Mouse (Mus musculus): Measurements from ENCODE around the gene Ccdc8. TPM values are rescaled to one million over a fixed set of nuclear protein-coding genes. Genes with fewer than 3 reads are reported as not detected.
A peak's percentile ranks its signal among the peaks of the same experiment; 100 is the strongest.

Ccdc8 gene
- polyA plus RNA-seq, 1 experiment from 2014 or later = 18.7 TPM

- Histone ChIP-seq H3K27ac (ENCODE audit: low read length) (no peak overlapping the region), H3K9me3 (ENCODE audit: control insufficient read depth, low read depth, low read length) (no peaks in the 10 kb centered on the region), H3K4me3 (ENCODE audit: low read depth, low read length) (no peak overlapping the region), H3K4me2 (replicated peaks; ENCODE audit: low read depth, low read length) (no peak overlapping the region), H3K36me3 (ENCODE audit: control insufficient read depth, insufficient read depth, low read length) (peaks cover 43% of the 10 kb centered on the region), H3K4me1 (ENCODE audit: control insufficient read depth, insufficient read depth, low read length) (peaks cover 25% of the 10 kb centered on the region), H3K27me3 (ENCODE audit: control insufficient read depth, insufficient read depth, low read length) (no peaks in the 10 kb centered on the region), H3K9ac (replicated peaks; ENCODE audit: low read depth, low read length) (no peak overlapping the region)
- ATAC-seq (ENCODE audit: insufficient number of reproducible peaks, insufficient read depth, low FRiP score, low read depth) = no peak
- WGBS = 60% methylated on average over 4 of the region's 4 CpGs
These were observed 6.7 kb downstream of the Ccdc8 start for GRCm38 (mm10) chr7:16999233-16999632.

- H3K27me3 ChIP-seq (ENCODE audit: control insufficient read depth, insufficient read depth, low read length) = no peaks in the 10 kb centered on the region
- no peak overlapping the region for H3K4me2 ChIP-seq (replicated peaks; ENCODE audit: low read depth, low read length)
- H3K4me1 ChIP-seq (ENCODE audit: control insufficient read depth, insufficient read depth, low read length) = peaks cover 25% of the 10 kb centered on the region
- WGBS = 18% methylated on average over 4 of the region's 4 CpGs
- no peak overlapping the region for H3K4me3 ChIP-seq (ENCODE audit: low read depth, low read length)
- H3K36me3 ChIP-seq (ENCODE audit: control insufficient read depth, insufficient read depth, low read length) = peaks cover 47% of the 10 kb centered on the region
- no peaks in the 10 kb centered on the region for H3K9me3 ChIP-seq (ENCODE audit: control insufficient read depth, low read depth, low read length)
- ATAC-seq (ENCODE audit: insufficient number of reproducible peaks, insufficient read depth, low FRiP score, low read depth) = no peak
- H3K27ac ChIP-seq (ENCODE audit: low read length) = no peak overlapping the region
- no peak overlapping the region for H3K9ac ChIP-seq (replicated peaks; ENCODE audit: low read depth, low read length)
These were observed 7.1 kb downstream of the Ccdc8 start for GRCm38 (mm10) chr7:16999650-17000049.

- H3K27ac ChIP-seq (ENCODE audit: low read length) = no peak overlapping the region
- H3K4me3 ChIP-seq (ENCODE audit: low read depth, low read length) = no peak overlapping the region
- ATAC-seq (ENCODE audit: insufficient number of reproducible peaks, insufficient read depth, low FRiP score, low read depth) = peak; percentile 54
- H3K9ac ChIP-seq (replicated peaks; ENCODE audit: low read depth, low read length) = no peak overlapping the region
- no peaks in the 10 kb centered on the region for H3K27me3 ChIP-seq (ENCODE audit: control insufficient read depth, insufficient read depth, low read length)
- H3K36me3 ChIP-seq (ENCODE audit: control insufficient read depth, insufficient read depth, low read length) = peaks cover 67% of the 10 kb centered on the region
- H3K4me2 ChIP-seq (replicated peaks; ENCODE audit: low read depth, low read length) = no peak overlapping the region
- H3K9me3 ChIP-seq (ENCODE audit: control insufficient read depth, low read depth, low read length) = no peaks in the 10 kb centered on the region
- peaks cover under 1% of the 10 kb centered on the region; the same call in 1 of the 2 replicates for H3K4me1 ChIP-seq (ENCODE audit: control insufficient read depth, insufficient read depth, low read length)
- WGBS = 9% methylated on average over 7 of the region's 7 CpGs
These were observed 10.1 kb downstream of the Ccdc8 start for GRCm38 (mm10) chr7:17002375-17003195.

- H3K36me3 ChIP-seq (ENCODE audit: control insufficient read depth, insufficient read depth, low read length) = peaks cover 67% of the 10 kb centered on the region
- 83% methylated on average over 7 of the region's 7 CpGs for WGBS
These were observed 10.9 kb downstream of the Ccdc8 start for GRCm38 (mm10) chr7:17003230-17003960.

DNA sequence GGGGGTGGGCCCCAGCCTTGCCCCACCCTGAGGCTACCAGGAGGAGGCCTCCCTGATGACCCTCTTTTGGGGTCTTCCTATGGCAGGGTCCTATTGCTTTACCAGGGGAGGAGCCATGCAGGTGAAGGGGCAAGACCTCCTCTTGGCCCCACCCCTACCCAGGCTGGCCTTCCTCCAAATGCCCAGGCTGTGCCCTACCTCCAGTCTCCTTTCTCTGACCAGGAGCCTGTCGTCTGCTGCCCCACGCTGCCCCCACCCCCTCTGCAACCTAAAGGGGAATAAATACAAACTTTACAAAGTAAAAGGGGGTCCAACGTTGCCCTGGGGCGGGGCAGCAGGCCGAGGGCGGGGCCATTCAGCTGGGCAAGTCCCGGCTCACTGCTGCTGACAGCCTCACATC is 12.2 kb downstream of the Ccdc8 start:
- Histone ChIP-seq H3K4me2 (replicated peaks; ENCODE audit: low read depth, low read length) (no peak overlapping the region), H3K36me3 (ENCODE audit: control insufficient read depth, insufficient read depth, low read length) (peaks cover 68% of the 10 kb centered on the region)
- WGBS = 80% methylated on average over 7 of the region's 7 CpGs

More at GRCm38 (mm10) chr7:17003230-17003960, 10.9 kb downstream of the Ccdc8 start:
- Histone ChIP-seq H3K4me1 (ENCODE audit: control insufficient read depth, insufficient read depth, low read length) (no peaks in the 10 kb centered on the region), H3K27me3 (ENCODE audit: control insufficient read depth, insufficient read depth, low read length) (no peaks in the 10 kb centered on the region), H3K27ac (ENCODE audit: low read length) (no peak overlapping the region), H3K9ac (replicated peaks; ENCODE audit: low read depth, low read length) (no peak overlapping the region), H3K4me2 (replicated peaks; ENCODE audit: low read depth, low read length) (no peak overlapping the region), H3K4me3 (ENCODE audit: low read depth, low read length) (no peak overlapping the region), H3K9me3 (ENCODE audit: control insufficient read depth, low read depth, low read length) (no peaks in the 10 kb centered on the region)
- ATAC-seq (ENCODE audit: insufficient number of reproducible peaks, insufficient read depth, low FRiP score, low read depth) = no peak

GRCm38 (mm10) chr7:17007300-17007699 is 14.8 kb downstream of the Ccdc8 start:
- Histone ChIP-seq H3K4me1 (ENCODE audit: control insufficient read depth, insufficient read depth, low read length) (no peaks in the 10 kb centered on the region), H3K27ac (ENCODE audit: low read length) (no peak overlapping the region), H3K9me3 (ENCODE audit: control insufficient read depth, low read depth, low read length) (no peaks in the 10 kb centered on the region), H3K9ac (replicated peaks; ENCODE audit: low read depth, low read length) (no peak overlapping the region), H3K4me2 (replicated peaks; ENCODE audit: low read depth, low read length) (no peak overlapping the region), H3K36me3 (ENCODE audit: control insufficient read depth, insufficient read depth, low read length) (peaks cover 84% of the 10 kb centered on the region), H3K27me3 (ENCODE audit: control insufficient read depth, insufficient read depth, low read length) (no peaks in the 10 kb centered on the region), H3K4me3 (ENCODE audit: low read depth, low read length) (no peak overlapping the region)
- no peak for ATAC-seq (ENCODE audit: insufficient number of reproducible peaks, insufficient read depth, low FRiP score, low read depth)
- 81% methylated on average over 4 of the region's 4 CpGs for WGBS

More for the DNA sequence above, 12.2 kb downstream of the Ccdc8 start:
- H3K27me3 ChIP-seq (ENCODE audit: control insufficient read depth, insufficient read depth, low read length) = no peaks in the 10 kb centered on the region
- no peaks in the 10 kb centered on the region for H3K9me3 ChIP-seq (ENCODE audit: control insufficient read depth, low read depth, low read length)
- no peak overlapping the region for H3K27ac ChIP-seq (ENCODE audit: low read length)
- no peaks in the 10 kb centered on the region for H3K4me1 ChIP-seq (ENCODE audit: control insufficient read depth, insufficient read depth, low read length)
- no peak overlapping the region for H3K4me3 ChIP-seq (ENCODE audit: low read depth, low read length)
- no peak for ATAC-seq (ENCODE audit: insufficient number of reproducible peaks, insufficient read depth, low FRiP score, low read depth)
- H3K9ac ChIP-seq (replicated peaks; ENCODE audit: low read depth, low read length) = no peak overlapping the region

DNA sequence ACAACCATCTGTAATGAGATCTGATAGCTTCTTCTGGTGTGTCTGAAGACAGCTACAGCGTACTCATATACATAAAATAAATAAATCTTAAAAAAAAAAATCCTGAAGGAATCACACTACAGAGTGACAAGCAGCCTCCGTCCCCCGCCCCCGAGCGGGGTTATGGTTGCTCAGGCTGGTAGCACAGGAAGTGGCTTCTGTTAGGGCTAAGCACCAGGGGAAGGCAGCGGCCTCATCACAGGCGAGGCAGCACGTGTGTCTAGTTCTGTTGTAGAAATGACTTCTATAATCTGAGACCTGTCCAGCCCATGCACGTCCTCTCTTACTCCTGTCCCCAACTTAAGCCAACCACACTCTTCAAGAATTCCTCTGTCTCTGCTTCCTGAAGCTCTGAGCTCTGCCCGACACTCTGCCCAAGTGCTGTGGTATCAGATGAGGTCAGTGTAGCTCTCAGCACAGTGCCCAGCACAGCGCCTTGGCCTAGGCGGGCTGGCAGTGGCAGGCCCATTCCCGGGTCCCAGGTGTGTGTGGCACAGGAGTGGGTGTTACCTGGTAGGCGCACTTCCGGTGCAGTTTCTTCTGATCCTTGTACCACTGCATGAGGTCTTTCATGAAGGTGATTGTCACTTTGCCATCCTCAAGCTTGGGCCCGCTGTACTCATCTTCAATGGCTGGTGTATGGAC is 17.0 kb downstream of the Ccdc8 start:
- H3K4me1 ChIP-seq (ENCODE audit: control insufficient read depth, insufficient read depth, low read length) = no peaks in the 10 kb centered on the region
- H3K27me3 ChIP-seq (ENCODE audit: control insufficient read depth, insufficient read depth, low read length) = no peaks in the 10 kb centered on the region
- no peak overlapping the region for H3K4me2 ChIP-seq (replicated peaks; ENCODE audit: low read depth, low read length)
- ATAC-seq (ENCODE audit: insufficient number of reproducible peaks, insufficient read depth, low FRiP score, low read depth) = no peak
- no peak overlapping the region for H3K27ac ChIP-seq (ENCODE audit: low read length)
- H3K4me3 ChIP-seq (ENCODE audit: low read depth, low read length) = no peak overlapping the region
- no peaks in the 10 kb centered on the region for H3K9me3 ChIP-seq (ENCODE audit: control insufficient read depth, low read depth, low read length)
- peaks cover 87% of the 10 kb centered on the region for H3K36me3 ChIP-seq (ENCODE audit: control insufficient read depth, insufficient read depth, low read length)
- no peak overlapping the region for H3K9ac ChIP-seq (replicated peaks; ENCODE audit: low read depth, low read length)
- WGBS = 88% methylated on average over 16 of the region's 16 CpGs

- Histone ChIP-seq H3K4me2 (replicated peaks; ENCODE audit: low read depth, low read length) (no peak overlapping the region), H3K27me3 (ENCODE audit: control insufficient read depth, insufficient read depth, low read length) (no peaks in the 10 kb centered on the region), H3K27ac (ENCODE audit: low read length) (no peak overlapping the region), H3K36me3 (ENCODE audit: control insufficient read depth, insufficient read depth, low read length) (peaks cover 88% of the 10 kb centered on the region), H3K9me3 (ENCODE audit: control insufficient read depth, low read depth, low read length) (no peaks in the 10 kb centered on the region), H3K9ac (replicated peaks; ENCODE audit: low read depth, low read length) (no peak overlapping the region), H3K4me1 (ENCODE audit: control insufficient read depth, insufficient read depth, low read length) (no peaks in the 10 kb centered on the region), H3K4me3 (ENCODE audit: low read depth, low read length) (no peak overlapping the region)
- ATAC-seq (ENCODE audit: insufficient number of reproducible peaks, insufficient read depth, low FRiP score, low read depth) = no peak
- 93% methylated on average over 5 of the region's 5 CpGs for WGBS
These were observed 17.5 kb downstream of the Ccdc8 start for GRCm38 (mm10) chr7:17010010-17010347.

Measured in stomach, embryonic 14.5 days (tissue).